Comparison of ENCODE assay signal across 8 mouse cellular contexts in the genomic region with DNA sequence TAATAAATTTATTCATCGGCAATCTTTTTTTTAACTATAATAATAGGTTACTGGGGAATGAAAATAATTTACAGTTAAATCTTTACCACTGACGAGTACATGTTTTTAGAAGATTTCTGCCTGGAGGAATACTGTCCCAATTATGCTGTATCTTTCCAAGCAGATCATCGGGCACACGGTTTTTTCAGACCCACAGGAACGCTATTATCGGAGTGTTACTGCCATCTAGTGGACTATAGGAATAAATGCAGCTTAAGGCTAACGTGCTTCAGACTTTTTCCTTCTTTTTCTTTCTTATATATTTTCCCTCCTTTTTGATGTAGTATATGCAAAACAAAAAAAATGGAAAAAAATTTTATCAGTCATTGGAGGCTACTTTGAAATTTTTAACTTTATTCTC. TPM values are rescaled to one million over a fixed set of nuclear protein-coding genes. Genes with fewer than 3 reads are reported as not detected.
DNase-seq lines count a peak whose midpoint lies in the region; ATAC-seq and TF ChIP-seq lines count a peak whose summit lies in the region.

No protein-coding gene starts in this region.

- TF ChIP-seq POLR2A in cortical plate, adult 2 months (IDR thresholded peaks at IDR 0.05; ENCODE audit: extremely low read depth, insufficient read depth, low read length) = no peak

- H3K9me3 ChIP-seq in heart, embryonic 10.5 days = no peaks in the 10 kb centered on the region

- intact Hi-C loops in left cerebral cortex, postnatal 14 days (cut with DNase I) = loop anchor here (5.0 to 10.0 kb wide), 2 partner anchors 629 to 856 kb away; no protein-coding TSS in a partner anchor

- no peak overlapping the region for H3K4me3 ChIP-seq in cortical plate, adult 2 months (ENCODE audit: insufficient read depth, low read length)
- no peak overlapping the region for H3K4me3 ChIP-seq in heart, embryonic 10.5 days

- WGBS in heart, embryonic 10.5 days = 15% methylated on average over 7 of the region's 7 CpGs

- DNase-seq in CD4-positive, CD25-positive, alpha-beta regulatory T cell, adult 2 months (ENCODE audit: low read depth, low spot score) = peak; percentile 65
- peak; percentile 42 to 61 for DNase-seq in left cerebral cortex, postnatal 14 days (ENCODE audit: low spot score in 2 of 2)
- DNase-seq in left cerebral cortex, adult 11 months (ENCODE audit: low spot score) = no peak
- DNase-seq in adrenal gland, postnatal 4 days (ENCODE audit: low spot score in 2 of 2) = no peak
- no peak for DNase-seq in heart, embryonic 10.5 days (ENCODE audit: low spot score)

- H3K27me3 ChIP-seq in heart, embryonic 10.5 days (ENCODE audit: insufficient read depth, poor library complexity, severe bottlenecking) = no peaks in the 10 kb centered on the region

- no peak for ATAC-seq in CD4-positive, CD25-positive, alpha-beta regulatory T cell, adult 4 months
- ATAC-seq in megakaryocyte progenitor cell, adult 5-6 weeks (replicated peaks; ENCODE audit: poor library complexity) = peak; percentile 86

- no peaks in the 10 kb centered on the region for H3K4me1 ChIP-seq in cortical plate, adult 2 months (ENCODE audit: control insufficient read depth, insufficient read depth, low read length)
- H3K4me1 ChIP-seq in heart, embryonic 10.5 days = no peaks in the 10 kb centered on the region

- TF ChIP-seq CTCF in cortical plate, adult 2 months (IDR thresholded peaks at IDR 0.05; ENCODE audit: extremely low read depth, insufficient read depth, low read length) = peak; percentile 69; the same call in 1 of the 2 replicates

- no peak overlapping the region for H3K27ac ChIP-seq in cortical plate, adult 2 months (ENCODE audit: insufficient read depth, low read length)
- H3K27ac ChIP-seq in heart, embryonic 10.5 days = no peak overlapping the region

- H3K36me3 ChIP-seq in heart, embryonic 10.5 days = no peaks in the 10 kb centered on the region

RNA-seq across cellular contexts. Expression of a gene that starts 20.4 kb away (rescaled TPM):
- under 1 TPM; 0.24 to 0.96 TPM for polyA plus RNA-seq in CD4-positive, CD25-positive, alpha-beta regulatory T cell, adult 4 months (2017; shearing (Covaris generic))
- under 1 TPM in 1 of 2 experiments, not detected in 1; 0.09 TPM for total RNA-seq in left cerebral cortex, postnatal 14 days (2021)
- 0.04 TPM in 1 of 2 replicates, not detected in the other for polyA plus RNA-seq in cortical plate, adult 2 months (2012; rRNA removed)
- total RNA-seq in megakaryocyte progenitor cell, adult 5-6 weeks (2015) = 276 and 297 TPM in 2 replicates
- 305 and 319 TPM in 2 replicates for total RNA-seq in megakaryocyte progenitor cell, adult 5-6 weeks (2017)
- 1 to 10 TPM in 1 of 2 experiments, under 1 TPM in 1; 0.95 to 1.3 TPM for total RNA-seq in adrenal gland, postnatal 4 days (2021)
- 0.05 and 0.15 TPM in 2 replicates for polyA plus RNA-seq in heart, embryonic 10.5 days (2016; fragmentation: Nextera tagmentation; extraction: Ambion mirVana)

RNA-seq across cellular contexts. Expression of a gene that starts 31.4 kb away (rescaled TPM):
- polyA plus RNA-seq in CD4-positive, CD25-positive, alpha-beta regulatory T cell, adult 4 months (2017; shearing (Covaris generic)) = not detected
- total RNA-seq in left cerebral cortex, postnatal 14 days (2021) = 1 to 10 TPM; 3.5 to 4.2 TPM
- polyA plus RNA-seq in cortical plate, adult 2 months (2012; rRNA removed) = 5.0 and 6.7 TPM in 2 replicates
- total RNA-seq in megakaryocyte progenitor cell, adult 5-6 weeks (2015) = 0.10 TPM in 1 of 2 replicates, not detected in the other
- total RNA-seq in megakaryocyte progenitor cell, adult 5-6 weeks (2017) = 0.04 and 0.54 TPM in 2 replicates
- total RNA-seq in adrenal gland, postnatal 4 days (2021) = 10 to 100 TPM; 24.9 to 67.7 TPM
- 0.25 and 2.7 TPM in 2 replicates for polyA plus RNA-seq in heart, embryonic 10.5 days (2016; fragmentation: Nextera tagmentation; extraction: Ambion mirVana)

Comparison
In these comparisons a context has a peak if more than half of its experiments do, and no peak if none do; other contexts are left out.
1. DNase-seq: peak in CD4-positive, CD25-positive, alpha-beta regulatory T cell, adult 2 months (single experiment) and left cerebral cortex, postnatal 14 days (2 of 2); none in left cerebral cortex, adult 11 months (single experiment), adrenal gland, postnatal 4 days (0 of 2) and heart, embryonic 10.5 days (single experiment).
2. RNA of a gene that starts 20.4 kb away (total RNA-seq): 276 to 319 TPM in megakaryocyte progenitor cell, adult 5-6 weeks; 0.95 to 1.3 TPM in adrenal gland, postnatal 4 days and 0.09 TPM in left cerebral cortex, postnatal 14 days; every median in the first group is over 100 times any median in the second.
3. RNA of a gene that starts 31.4 kb away (total RNA-seq): 24.9 to 67.7 TPM in adrenal gland, postnatal 4 days; 3.5 to 4.2 TPM in left cerebral cortex, postnatal 14 days and 0.04 to 0.54 TPM in megakaryocyte progenitor cell, adult 5-6 weeks; every median in the first group is over 4 times any median in the second.